Mouse (Mus musculus) neural tube, embryonic 13.5 days (tissue): ENCODE data around the gene Fam129b. TPM values are rescaled to one million over a fixed set of nuclear protein-coding genes. Genes with fewer than 3 reads are reported as not detected.
A peak's percentile ranks its signal among the peaks of the same experiment; 100 is the strongest.

Source experiments
- ATAC-seq: fragments of 200-750 bp; cut with Nextera tagmentation; 2 replicates; pipeline ENCODE4 v1.8.0; 2017; ENCODE audit warnings: low read depth, mild to moderate bottlenecking, moderate TSS enrichment, moderate library complexity
- H3K27ac ChIP-seq: fragments of 300-500 bp; sonication (generic); replicated peaks from 2 replicates; pipeline ENCODE4 v1.5.1; 2015; ENCODE audit warnings: moderate library complexity, mild to moderate bottlenecking, inconsistent platforms
- H3K27me3 ChIP-seq: fragments of 300-500 bp; sonication (generic); 2 replicates; pipeline ENCODE4 v1.6.1; 2015; ENCODE audit warnings: mild to moderate bottlenecking, inconsistent platforms
- H3K36me3 ChIP-seq: fragments of 300-500 bp; sonication (generic); 2 replicates; pipeline ENCODE4 v1.6.1; 2015; ENCODE audit warnings: mild to moderate bottlenecking, inconsistent platforms
- H3K4me1 ChIP-seq: fragments of 300-500 bp; sonication (generic); replicated peaks from 2 replicates; pipeline ENCODE4 v1.6.1; 2015; ENCODE audit warnings: inconsistent platforms
- H3K4me2 ChIP-seq: fragments of 300-500 bp; sonication (generic); 2 replicates; pipeline ENCODE4 v1.6.1; 2015; ENCODE audit warnings: inconsistent platforms, mild to moderate bottlenecking, moderate library complexity
- H3K4me3 ChIP-seq: fragments of 300-500 bp; sonication (generic); 2 replicates; pipeline ENCODE4 v1.5.1; 2015; ENCODE audit warnings: mild to moderate bottlenecking, inconsistent platforms
- H3K9ac ChIP-seq: fragments of 300-500 bp; sonication (generic); 2 replicates; pipeline ENCODE4 v1.6.1; 2015; ENCODE audit warnings: moderate library complexity, mild to moderate bottlenecking, inconsistent platforms
- H3K9me3 ChIP-seq: fragments of 300-500 bp; sonication (generic); 2 replicates; pipeline ENCODE4 v1.6.1; 2016; ENCODE audit warnings: inconsistent platforms
- WGBS: fragments of 180-500 bp; shearing (Covaris S2); methylation state at CpG from one replicate; pipeline ENCODE4 v1.1.7; 2015; 5-methylcytosine and 5-hydroxymethylcytosine counted together
- polyA plus RNA-seq: library from polyadenylated mRNA; unstranded; fragments of >200 nt; fragmentation: Nextera tagmentation; extraction: Ambion mirVana; gene quantifications from 2 replicates; pipeline ENCODE4 v1.2.1, GENCODE M21; 2015

Gene Fam129b
- polyA plus RNA-seq, 1 experiment from 2014 or later: 37.3 TPM

- 38% methylated on average over 3 of the region's 3 CpGs for WGBS
- no peaks in the 10 kb centered on the region for H3K36me3 ChIP-seq
- H3K27ac ChIP-seq: peak overlapping the region; percentile 69
- no peak overlapping the region for H3K4me3 ChIP-seq
- peak overlapping the region; percentile 32; the same call in 1 of the 2 replicates for H3K9ac ChIP-seq
- H3K4me2 ChIP-seq: 0 out of 2 replicates have a peak overlapping the region, but pooled peaks have one; percentile 5
- H3K4me1 ChIP-seq: peaks cover 86% of the 10 kb centered on the region
- no peaks in the 10 kb centered on the region for H3K9me3 ChIP-seq
- no peaks in the 10 kb centered on the region for H3K27me3 ChIP-seq
- no peak; the same call in 1 of the 2 replicates for ATAC-seq
Observed at GRCm38 (mm10) chr2:32881723-32882122, 5.8 kb downstream of the Fam129b start.

- WGBS: 66% methylated on average over 13 of the region's 21 CpGs
- Histone ChIP-seq H3K9me3 (no peaks in the 10 kb centered on the region), H3K27me3 (no peaks in the 10 kb centered on the region), H3K4me1 (peaks cover 82% of the 10 kb centered on the region), H3K27ac (peak overlapping the region; percentile 69), H3K9ac (0 out of 2 replicates have a peak overlapping the region, but pooled peaks have one; percentile 34), H3K36me3 (no peaks in the 10 kb centered on the region), H3K4me2 (no peak overlapping the region; the same call in 1 of the 2 replicates), H3K4me3 (no peak overlapping the region)
- no peak for ATAC-seq
Observed at GRCm38 (mm10) chr2:32882283-32883043, 6.5 kb downstream of the Fam129b start.

GRCm38 (mm10) chr2:32884745-32885144 lies 8.8 kb downstream of the Fam129b start:
- Histone ChIP-seq H3K36me3 (no peaks in the 10 kb centered on the region), H3K4me3 (no peak overlapping the region), H3K4me1 (peaks cover 79% of the 10 kb centered on the region), H3K27ac (peak overlapping the region; percentile 52), H3K9ac (no peak overlapping the region), H3K9me3 (no peaks in the 10 kb centered on the region), H3K27me3 (no peaks in the 10 kb centered on the region), H3K4me2 (no peak overlapping the region; the same call in 1 of the 2 replicates)
- 18% methylated on average over 7 of the region's 7 CpGs for WGBS
- ATAC-seq: no peak

GRCm38 (mm10) chr2:32888029-32888428 lies 12.1 kb downstream of the Fam129b start:
- Histone ChIP-seq H3K9me3 (no peaks in the 10 kb centered on the region), H3K4me3 (no peak overlapping the region), H3K27me3 (no peaks in the 10 kb centered on the region), H3K27ac (peak overlapping the region; percentile 75), H3K4me2 (no peak overlapping the region), H3K36me3 (no peaks in the 10 kb centered on the region), H3K4me1 (peaks cover 47% of the 10 kb centered on the region), H3K9ac (peak overlapping the region; percentile 47)
- WGBS: 23% methylated on average over 9 of the region's 9 CpGs
- no peak for ATAC-seq

- Histone ChIP-seq H3K4me2 (no peak overlapping the region), H3K9me3 (no peaks in the 10 kb centered on the region), H3K4me1 (peaks cover 43% of the 10 kb centered on the region), H3K36me3 (0 out of 2 replicates have a peak, but pooled peaks cover under 1% of the 10 kb centered on the region), H3K4me3 (no peak overlapping the region), H3K9ac (peak overlapping the region; percentile 47; the same call in 1 of the 2 replicates), H3K27me3 (no peaks in the 10 kb centered on the region), H3K27ac (peak overlapping the region; percentile 75)
- ATAC-seq: no peak
- WGBS: 33% methylated on average over 3 of the region's 3 CpGs
Observed at GRCm38 (mm10) chr2:32888551-32888950, 12.6 kb downstream of the Fam129b start.

- WGBS: 85% methylated on average over 3 of the region's 3 CpGs
- no peak for ATAC-seq
- no peak overlapping the region for H3K27ac ChIP-seq
- H3K9me3 ChIP-seq: no peaks in the 10 kb centered on the region
- H3K4me2 ChIP-seq: no peak overlapping the region
- 0 out of 2 replicates have a peak, but pooled peaks cover 5% of the 10 kb centered on the region for H3K36me3 ChIP-seq
- H3K4me3 ChIP-seq: no peak overlapping the region
- peaks cover 35% of the 10 kb centered on the region for H3K4me1 ChIP-seq
- H3K27me3 ChIP-seq: no peaks in the 10 kb centered on the region
- H3K9ac ChIP-seq: no peak overlapping the region
Observed at GRCm38 (mm10) chr2:32890280-32890679, 14.4 kb downstream of the Fam129b start.

- no peak overlapping the region for H3K4me3 ChIP-seq
- H3K27me3 ChIP-seq: no peaks in the 10 kb centered on the region
- H3K36me3 ChIP-seq: 0 out of 2 replicates have a peak, but pooled peaks cover 5% of the 10 kb centered on the region
- no peak overlapping the region for H3K4me2 ChIP-seq
- WGBS: 84% methylated on average over 9 of the region's 9 CpGs
- peaks cover 43% of the 10 kb centered on the region for H3K4me1 ChIP-seq
- no peaks in the 10 kb centered on the region for H3K9me3 ChIP-seq
- no peak overlapping the region for H3K27ac ChIP-seq
- H3K9ac ChIP-seq: no peak overlapping the region
- ATAC-seq: no peak
Observed at GRCm38 (mm10) chr2:32891278-32891677, 15.4 kb downstream of the Fam129b start.

GRCm38 (mm10) chr2:32892490-32892889 lies 16.6 kb downstream of the Fam129b start:
- Histone ChIP-seq H3K36me3 (0 out of 2 replicates have a peak, but pooled peaks cover 5% of the 10 kb centered on the region), H3K9ac (no peak overlapping the region), H3K9me3 (no peaks in the 10 kb centered on the region), H3K27me3 (no peaks in the 10 kb centered on the region), H3K4me2 (no peak overlapping the region), H3K27ac (no peak overlapping the region), H3K4me3 (no peak overlapping the region), H3K4me1 (peaks cover 51% of the 10 kb centered on the region)
- ATAC-seq: no peak
- 91% methylated on average over 14 of the region's 14 CpGs for WGBS

GRCm38 (mm10) chr2:32894097-32894496 lies 18.2 kb downstream of the Fam129b start:
- 75% methylated on average over 2 of the region's 2 CpGs for WGBS
- no peaks in the 10 kb centered on the region for H3K27me3 ChIP-seq
- no peak overlapping the region for H3K9ac ChIP-seq
- no peak overlapping the region for H3K4me3 ChIP-seq
- 0 out of 2 replicates have a peak, but pooled peaks cover 5% of the 10 kb centered on the region for H3K36me3 ChIP-seq
- H3K4me2 ChIP-seq: no peak overlapping the region
- no peak for ATAC-seq
- H3K4me1 ChIP-seq: peaks cover 49% of the 10 kb centered on the region
- H3K27ac ChIP-seq: no peak overlapping the region
- H3K9me3 ChIP-seq: no peaks in the 10 kb centered on the region

- no peaks in the 10 kb centered on the region for H3K27me3 ChIP-seq
- peaks cover 43% of the 10 kb centered on the region for H3K4me1 ChIP-seq
- WGBS: 26% methylated on average over 8 of the region's 8 CpGs
- no peak overlapping the region for H3K4me3 ChIP-seq
- ATAC-seq: no peak
- 0 out of 2 replicates have a peak, but pooled peaks cover 5% of the 10 kb centered on the region for H3K36me3 ChIP-seq
- H3K9me3 ChIP-seq: no peaks in the 10 kb centered on the region
- no peak overlapping the region for H3K4me2 ChIP-seq
- 0 out of 2 replicates have a peak overlapping the region, but pooled peaks have one; percentile 23 for H3K9ac ChIP-seq
- peak overlapping the region; percentile 69 for H3K27ac ChIP-seq
Observed at GRCm38 (mm10) chr2:32895606-32896106, 19.7 kb downstream of the Fam129b start.

- no peak overlapping the region for H3K4me3 ChIP-seq
- 51% methylated on average over 10 of the region's 10 CpGs for WGBS
- peaks cover 43% of the 10 kb centered on the region for H3K4me1 ChIP-seq
- H3K27me3 ChIP-seq: no peaks in the 10 kb centered on the region
- H3K9ac ChIP-seq: no peak overlapping the region
- ATAC-seq: peak; percentile 30; the same call in 1 of the 2 replicates
- H3K36me3 ChIP-seq: 0 out of 2 replicates have a peak, but pooled peaks cover 5% of the 10 kb centered on the region
- H3K27ac ChIP-seq: peak overlapping the region; percentile 69; the same call in 1 of the 2 replicates
- H3K9me3 ChIP-seq: no peaks in the 10 kb centered on the region
- H3K4me2 ChIP-seq: no peak overlapping the region
Observed at GRCm38 (mm10) chr2:32896507-32897147, 20.7 kb downstream of the Fam129b start.

GRCm38 (mm10) chr2:32898983-32899382 lies 23.1 kb downstream of the Fam129b start:
- no peaks in the 10 kb centered on the region for H3K9me3 ChIP-seq
- no peak for ATAC-seq
- no peak overlapping the region for H3K27ac ChIP-seq
- WGBS: 66% methylated on average over 7 of the region's 7 CpGs
- H3K36me3 ChIP-seq: 0 out of 2 replicates have a peak, but pooled peaks cover under 1% of the 10 kb centered on the region
- no peak overlapping the region for H3K4me3 ChIP-seq
- H3K4me1 ChIP-seq: peaks cover 43% of the 10 kb centered on the region
- H3K9ac ChIP-seq: no peak overlapping the region
- H3K27me3 ChIP-seq: no peaks in the 10 kb centered on the region
- no peak overlapping the region for H3K4me2 ChIP-seq
